Mouse (Mus musculus): ENCODE measurements around the gene Slc39a8. TPM values are rescaled to one million over a fixed set of nuclear protein-coding genes. Genes with fewer than 3 reads are reported as not detected.

Slc39a8 gene
- polyA plus RNA-seq (2012; rRNA removed) (22.8 and 27.5 TPM in 2 replicates), polyA plus RNA-seq (2014; fragmentation: Nextera tagmentation; extraction: Ambion mirVana) (55.4 and 56.8 TPM in 2 replicates)

GRCm38 (mm10) chr3:135825016-135825753 lies at the start of gene Slc39a8:
Gene Slc39a8, plus strand, starts transcription at chr3:135825279.
- peaks cover 13% of the 10 kb centered on the region for H3K36me3 ChIP-seq (replicated peaks; ENCODE audit: control insufficient read depth, insufficient read depth, low read depth)
- no peaks in the 10 kb centered on the region for H3K27me3 ChIP-seq (ENCODE audit: control insufficient read depth, insufficient read depth, low read length)
- DNase-seq (ENCODE audit: low read depth in 3 of 3, low spot score in 3 of 3) (peak; percentile 86 to 91 (median 88)), ATAC-seq (ENCODE audit: insufficient read depth) (peak; percentile 85)
- WGBS (ENCODE audit: insufficient replicate concordance), result under 1% methylated on average over 22 of the region's 22 CpGs
- peak within 1 kb of the TSS; percentile 71 to 95 for H3K4me3 ChIP-seq (ENCODE audit: insufficient read depth in 1 of 2, low read depth in 2 of 2, low read length in 2 of 2)
- H3K4me1 ChIP-seq (replicated peaks; ENCODE audit: control insufficient read depth in 2 of 2, insufficient read depth in 2 of 2, low read length in 1 of 2), result peaks cover 20 to 24% of the 10 kb centered on the region in 2 experiments
- no peaks in the 10 kb centered on the region for H3K9me3 ChIP-seq (ENCODE audit: control insufficient read depth, low read length)
- H3K27ac ChIP-seq, result peak within 1 kb of the TSS; percentile 95
- TF ChIP-seq CTCF (IDR thresholded peaks at IDR 0.05; ENCODE audit: low read depth) (peak; percentile 82), EP300 (IDR thresholded peaks at IDR 0.05; ENCODE audit: low read depth) (no peak; the same call in none of the 2 replicates)
- H3K4me2 ChIP-seq (ENCODE audit: low read depth), result peak within 1 kb of the TSS; percentile 87
- peak within 1 kb of the TSS; percentile 92 for H3K9ac ChIP-seq (replicated peaks)

DNA sequence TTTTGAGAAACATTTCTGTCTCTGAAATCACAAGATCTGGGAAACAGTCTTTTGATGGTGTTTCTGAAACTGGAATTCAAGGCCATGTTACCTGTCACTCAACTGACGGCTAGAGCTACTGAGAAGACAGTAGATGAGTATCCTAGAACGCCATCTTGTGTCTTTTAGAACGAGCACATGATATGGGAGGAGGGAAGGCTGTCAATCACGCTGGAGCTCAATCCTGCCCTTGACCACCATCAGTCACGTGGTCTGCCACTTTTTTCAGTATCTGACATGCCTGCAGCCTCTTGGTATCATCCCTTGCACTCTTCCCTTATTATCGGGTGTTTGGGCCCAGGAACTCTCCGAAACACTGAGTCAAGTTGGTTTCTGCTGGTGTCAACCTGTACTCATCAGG lies 40.0 kb upstream of the Slc39a8 start:
- Histone ChIP-seq H3K27me3 (ENCODE audit: control insufficient read depth, insufficient read depth, low read length) (no peaks in the 10 kb centered on the region), H3K4me2 (ENCODE audit: low read depth) (no peak overlapping the region), H3K4me3 (ENCODE audit: insufficient read depth in 1 of 2, low read depth in 2 of 2, low read length in 2 of 2) (no peak overlapping the region), H3K9me3 (ENCODE audit: control insufficient read depth, low read length) (no peaks in the 10 kb centered on the region), H3K27ac (no peak overlapping the region), H3K36me3 (replicated peaks; ENCODE audit: control insufficient read depth, insufficient read depth, low read depth) (no peaks in the 10 kb centered on the region), H3K4me1 (replicated peaks; ENCODE audit: control insufficient read depth in 2 of 2, insufficient read depth in 2 of 2, low read length in 1 of 2) (no peaks in the 10 kb centered on the region), H3K9ac (replicated peaks) (no peak overlapping the region)
- 47% methylated on average over 7 of the region's 7 CpGs for WGBS (ENCODE audit: insufficient replicate concordance)
- TF ChIP-seq EP300 (IDR thresholded peaks at IDR 0.05; ENCODE audit: low read depth) (no peak), CTCF (IDR thresholded peaks at IDR 0.05; ENCODE audit: low read depth) (no peak)
- no peak for DNase-seq (ENCODE audit: low read depth in 3 of 3, low spot score in 3 of 3)
- ATAC-seq (ENCODE audit: insufficient read depth), result no peak

DNA sequence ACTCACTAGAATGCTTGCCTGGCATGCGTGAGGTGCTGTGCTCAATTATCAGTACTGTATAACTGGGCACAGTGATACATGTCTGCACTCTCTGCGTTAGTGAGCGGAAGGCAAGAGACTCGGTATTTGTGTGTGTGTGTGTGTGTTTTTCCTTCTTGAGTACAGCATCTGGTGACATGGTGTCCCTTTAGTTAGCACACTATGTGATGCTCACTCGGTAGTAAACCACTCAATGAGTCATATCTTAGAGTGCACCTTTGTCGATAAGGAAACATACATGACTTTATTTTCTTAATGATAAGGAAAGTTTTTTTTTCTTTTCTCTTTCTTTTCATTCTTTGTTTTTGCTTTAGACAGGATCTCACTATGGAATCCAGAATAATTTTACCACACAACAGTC lies 29.0 kb upstream of the Slc39a8 start:
- Histone ChIP-seq H3K27me3 (ENCODE audit: control insufficient read depth, insufficient read depth, low read length) (no peaks in the 10 kb centered on the region), H3K4me3 (ENCODE audit: insufficient read depth in 1 of 2, low read depth in 2 of 2, low read length in 2 of 2) (no peak overlapping the region), H3K9ac (replicated peaks) (no peak overlapping the region), H3K9me3 (ENCODE audit: control insufficient read depth, low read length) (no peaks in the 10 kb centered on the region), H3K36me3 (replicated peaks; ENCODE audit: control insufficient read depth, insufficient read depth, low read depth) (no peaks in the 10 kb centered on the region), H3K4me2 (ENCODE audit: low read depth) (no peak overlapping the region), H3K4me1 (replicated peaks; ENCODE audit: control insufficient read depth in 2 of 2, insufficient read depth in 2 of 2, low read length in 1 of 2) (peaks cover 0 to 2% of the 10 kb centered on the region in 2 experiments; a peak in 2 of 4 replicates), H3K27ac (no peak overlapping the region)
- ATAC-seq (ENCODE audit: insufficient read depth) (no peak), DNase-seq (ENCODE audit: low read depth in 3 of 3, low spot score in 3 of 3) (no peak)
- no peak for TF ChIP-seq CTCF (IDR thresholded peaks at IDR 0.05; ENCODE audit: low read depth)
- no peak for TF ChIP-seq EP300 (IDR thresholded peaks at IDR 0.05; ENCODE audit: low read depth)
- WGBS (ENCODE audit: insufficient replicate concordance), result 80% methylated on average over 6 of the region's 6 CpGs

GRCm38 (mm10) chr3:135798241-135798640 lies 26.8 kb upstream of the Slc39a8 start:
- ATAC-seq (ENCODE audit: insufficient read depth), result no peak
- no peak overlapping the region for H3K27ac ChIP-seq
- no peak overlapping the region for H3K4me2 ChIP-seq (ENCODE audit: low read depth)
- no peak for TF ChIP-seq EP300 (IDR thresholded peaks at IDR 0.05; ENCODE audit: low read depth)
- no peak for TF ChIP-seq CTCF (IDR thresholded peaks at IDR 0.05; ENCODE audit: low read depth)
- H3K9me3 ChIP-seq (ENCODE audit: control insufficient read depth, low read length), result no peaks in the 10 kb centered on the region
- no peaks in the 10 kb centered on the region for H3K27me3 ChIP-seq (ENCODE audit: control insufficient read depth, insufficient read depth, low read length)
- 70% methylated on average over 3 of the region's 3 CpGs for WGBS (ENCODE audit: insufficient replicate concordance)
- peak; percentile 7 to 35 (median 26) for DNase-seq (ENCODE audit: low read depth in 3 of 3, low spot score in 3 of 3)
- H3K9ac ChIP-seq (replicated peaks), result no peak overlapping the region
- peaks cover 0 to 2% of the 10 kb centered on the region in 2 experiments; a peak in 2 of 4 replicates for H3K4me1 ChIP-seq (replicated peaks; ENCODE audit: control insufficient read depth in 2 of 2, insufficient read depth in 2 of 2, low read length in 1 of 2)
- no peak overlapping the region for H3K4me3 ChIP-seq (ENCODE audit: insufficient read depth in 1 of 2, low read depth in 2 of 2, low read length in 2 of 2)
- H3K36me3 ChIP-seq (replicated peaks; ENCODE audit: control insufficient read depth, insufficient read depth, low read depth), result no peaks in the 10 kb centered on the region

DNA sequence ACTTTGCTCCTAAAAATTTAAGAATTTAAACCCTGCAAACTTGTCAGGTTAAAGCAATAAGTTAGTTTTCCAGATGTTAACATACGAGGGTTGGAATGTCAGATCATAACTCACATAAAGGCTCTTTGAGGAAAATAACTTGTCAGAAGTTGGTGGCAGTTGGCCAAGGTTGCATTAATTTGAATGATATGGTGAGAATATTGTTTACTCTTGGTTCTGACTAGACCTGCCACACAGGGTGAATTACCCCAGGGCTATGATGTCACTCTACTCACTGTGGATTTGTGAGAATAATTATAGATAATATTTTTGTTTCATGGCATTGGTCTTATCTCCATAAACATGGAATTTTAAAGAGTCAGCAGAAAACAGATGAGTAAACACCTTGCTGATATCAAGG lies 26.4 kb upstream of the Slc39a8 start:
- Histone ChIP-seq H3K4me2 (ENCODE audit: low read depth) (no peak overlapping the region), H3K4me1 (replicated peaks; ENCODE audit: control insufficient read depth in 2 of 2, insufficient read depth in 2 of 2, low read length in 1 of 2) (peaks cover 0 to 2% of the 10 kb centered on the region in 2 experiments; a peak in 2 of 4 replicates), H3K27ac (no peak overlapping the region), H3K36me3 (replicated peaks; ENCODE audit: control insufficient read depth, insufficient read depth, low read depth) (no peaks in the 10 kb centered on the region), H3K27me3 (ENCODE audit: control insufficient read depth, insufficient read depth, low read length) (no peaks in the 10 kb centered on the region), H3K9me3 (ENCODE audit: control insufficient read depth, low read length) (no peaks in the 10 kb centered on the region), H3K9ac (replicated peaks) (no peak overlapping the region), H3K4me3 (ENCODE audit: insufficient read depth in 1 of 2, low read depth in 2 of 2, low read length in 2 of 2) (no peak overlapping the region)
- WGBS (ENCODE audit: insufficient replicate concordance), result 54% methylated on average over 1 of the region's 1 CpGs
- no peak for DNase-seq (ENCODE audit: low read depth in 3 of 3, low spot score in 3 of 3)
- no peak for ATAC-seq (ENCODE audit: insufficient read depth)
- no peak for TF ChIP-seq CTCF (IDR thresholded peaks at IDR 0.05; ENCODE audit: low read depth)
- TF ChIP-seq EP300 (IDR thresholded peaks at IDR 0.05; ENCODE audit: low read depth), result no peak

Measured in liver, embryonic 14.5 days (tissue).